Mouse (Mus musculus): ENCODE measurements around the gene Rint1. TPM values are rescaled to one million over a fixed set of nuclear protein-coding genes. Genes with fewer than 3 reads are reported as not detected.
"Not testable (repeated sequence)": the region's sequence is repeated elsewhere in the genome, so short reads cannot be mapped to it uniquely, and the experiment has no call there.

Rint1 gene
- polyA plus RNA-seq, 1 experiment = 33.2 TPM

- Histone ChIP-seq H3K9me3 (replicated peaks; ENCODE audit: control insufficient read depth, insufficient read depth, low read length, poor library complexity, severe bottlenecking) (peaks cover 46% of the 10 kb centered on the region), H3K4me3 (ENCODE audit: low read depth, low read length) (peak overlapping the region; percentile 97), H3K27me3 (ENCODE audit: control insufficient read depth, insufficient read depth, low read length, poor library complexity, severe bottlenecking) (no peaks in the 10 kb centered on the region), H3K4me1 (ENCODE audit: control insufficient read depth, insufficient read depth, low read length) (no peaks in the 10 kb centered on the region), H3K27ac (ENCODE audit: insufficient read depth, low read length) (peak overlapping the region; percentile 22; the same call in 1 of the 2 replicates), H3K36me3 (ENCODE audit: control insufficient read depth, insufficient read depth, low read length, poor library complexity, severe bottlenecking) (peaks cover 43% of the 10 kb centered on the region), H3K9ac (ENCODE audit: low read depth, poor library complexity, severe bottlenecking) (peak overlapping the region; percentile 83)
- TF ChIP-seq POLR2A (IDR thresholded peaks at IDR 0.05; ENCODE audit: insufficient read depth, low read length) (no peak), CTCF (IDR thresholded peaks at IDR 0.05; ENCODE audit: low read depth, low read length) (peak; percentile 55), EP300 (IDR thresholded peaks at IDR 0.05; ENCODE audit: insufficient read depth, low read depth, low read length) (0 out of 2 replicates have a peak, but pooled peaks have one; percentile 4)
Observed at GRCm38 (mm10) chr5:23850345-23851159, 63.0 kb downstream of the Rint1 start.

- H3K27ac ChIP-seq (ENCODE audit: insufficient read depth, low read length) = peak overlapping the region; percentile 16; the same call in 1 of the 2 replicates
Observed at GRCm38 (mm10) chr5:23851160-23851555, 63.6 kb downstream of the Rint1 start.

GRCm38 (mm10) chr5:23852916-23853315 lies 65.4 kb downstream of the Rint1 start:
- not testable (repeated sequence) for H3K4me1 ChIP-seq (ENCODE audit: control insufficient read depth, insufficient read depth, low read length); H3K27me3 ChIP-seq (ENCODE audit: control insufficient read depth, insufficient read depth, low read length, poor library complexity, severe bottlenecking); H3K9ac ChIP-seq (ENCODE audit: low read depth, poor library complexity, severe bottlenecking); H3K4me3 ChIP-seq (ENCODE audit: low read depth, low read length); H3K27ac ChIP-seq (ENCODE audit: insufficient read depth, low read length)
- H3K36me3 ChIP-seq (ENCODE audit: control insufficient read depth, insufficient read depth, low read length, poor library complexity, severe bottlenecking) = peaks cover 55% of the 10 kb centered on the region
- H3K9me3 ChIP-seq (replicated peaks; ENCODE audit: control insufficient read depth, insufficient read depth, low read length, poor library complexity, severe bottlenecking) = peaks cover 68% of the 10 kb centered on the region

More at GRCm38 (mm10) chr5:23851160-23851555, 63.6 kb downstream of the Rint1 start:
- H3K4me3 ChIP-seq (ENCODE audit: low read depth, low read length) = peak overlapping the region; percentile 97
- H3K36me3 ChIP-seq (ENCODE audit: control insufficient read depth, insufficient read depth, low read length, poor library complexity, severe bottlenecking) = peaks cover 49% of the 10 kb centered on the region
- H3K9me3 ChIP-seq (replicated peaks; ENCODE audit: control insufficient read depth, insufficient read depth, low read length, poor library complexity, severe bottlenecking) = peaks cover 52% of the 10 kb centered on the region
- H3K27me3 ChIP-seq (ENCODE audit: control insufficient read depth, insufficient read depth, low read length, poor library complexity, severe bottlenecking); H3K4me1 ChIP-seq (ENCODE audit: control insufficient read depth, insufficient read depth, low read length): not testable (repeated sequence)
- peak overlapping the region; percentile 83 for H3K9ac ChIP-seq (ENCODE audit: low read depth, poor library complexity, severe bottlenecking)

GRCm38 (mm10) chr5:23855484-23855883 lies 68.0 kb downstream of the Rint1 start:
- H3K36me3 ChIP-seq (ENCODE audit: control insufficient read depth, insufficient read depth, low read length, poor library complexity, severe bottlenecking) = peaks cover 55% of the 10 kb centered on the region
- H3K27me3 ChIP-seq (ENCODE audit: control insufficient read depth, insufficient read depth, low read length, poor library complexity, severe bottlenecking) = no peaks in the 10 kb centered on the region
- no peak overlapping the region for H3K4me3 ChIP-seq (ENCODE audit: low read depth, low read length)
- TF ChIP-seq CTCF (IDR thresholded peaks at IDR 0.05; ENCODE audit: low read depth, low read length) (no peak), POLR2A (IDR thresholded peaks at IDR 0.05; ENCODE audit: insufficient read depth, low read length) (no peak), EP300 (IDR thresholded peaks at IDR 0.05; ENCODE audit: insufficient read depth, low read depth, low read length) (no peak)
- peaks cover 69% of the 10 kb centered on the region for H3K9me3 ChIP-seq (replicated peaks; ENCODE audit: control insufficient read depth, insufficient read depth, low read length, poor library complexity, severe bottlenecking)
- no peaks in the 10 kb centered on the region for H3K4me1 ChIP-seq (ENCODE audit: control insufficient read depth, insufficient read depth, low read length)
- H3K9ac ChIP-seq (ENCODE audit: low read depth, poor library complexity, severe bottlenecking) = no peak overlapping the region
- H3K27ac ChIP-seq (ENCODE audit: insufficient read depth, low read length) = no peak overlapping the region

GRCm38 (mm10) chr5:23856164-23856563 lies 68.7 kb downstream of the Rint1 start:
- TF ChIP-seq POLR2A (IDR thresholded peaks at IDR 0.05; ENCODE audit: insufficient read depth, low read length) (no peak), EP300 (IDR thresholded peaks at IDR 0.05; ENCODE audit: insufficient read depth, low read depth, low read length) (no peak), CTCF (IDR thresholded peaks at IDR 0.05; ENCODE audit: low read depth, low read length) (no peak)
- Histone ChIP-seq H3K36me3 (ENCODE audit: control insufficient read depth, insufficient read depth, low read length, poor library complexity, severe bottlenecking) (peaks cover 55% of the 10 kb centered on the region), H3K9me3 (replicated peaks; ENCODE audit: control insufficient read depth, insufficient read depth, low read length, poor library complexity, severe bottlenecking) (peaks cover 67% of the 10 kb centered on the region), H3K9ac (ENCODE audit: low read depth, poor library complexity, severe bottlenecking) (no peak overlapping the region), H3K27me3 (ENCODE audit: control insufficient read depth, insufficient read depth, low read length, poor library complexity, severe bottlenecking) (no peaks in the 10 kb centered on the region), H3K4me3 (ENCODE audit: low read depth, low read length) (no peak overlapping the region), H3K27ac (ENCODE audit: insufficient read depth, low read length) (no peak overlapping the region), H3K4me1 (ENCODE audit: control insufficient read depth, insufficient read depth, low read length) (no peaks in the 10 kb centered on the region)

GRCm38 (mm10) chr5:23857189-23857588 lies 69.7 kb downstream of the Rint1 start:
- peaks cover 57% of the 10 kb centered on the region for H3K9me3 ChIP-seq (replicated peaks; ENCODE audit: control insufficient read depth, insufficient read depth, low read length, poor library complexity, severe bottlenecking)
- no peak overlapping the region for H3K27ac ChIP-seq (ENCODE audit: insufficient read depth, low read length)
- H3K36me3 ChIP-seq (ENCODE audit: control insufficient read depth, insufficient read depth, low read length, poor library complexity, severe bottlenecking) = peaks cover 46% of the 10 kb centered on the region
- no peak overlapping the region for H3K4me3 ChIP-seq (ENCODE audit: low read depth, low read length)
- no peak overlapping the region for H3K9ac ChIP-seq (ENCODE audit: low read depth, poor library complexity, severe bottlenecking)
- no peaks in the 10 kb centered on the region for H3K4me1 ChIP-seq (ENCODE audit: control insufficient read depth, insufficient read depth, low read length)
- TF ChIP-seq EP300 (IDR thresholded peaks at IDR 0.05; ENCODE audit: insufficient read depth, low read depth, low read length) (no peak), CTCF (IDR thresholded peaks at IDR 0.05; ENCODE audit: low read depth, low read length) (no peak), POLR2A (IDR thresholded peaks at IDR 0.05; ENCODE audit: insufficient read depth, low read length) (no peak)
- no peaks in the 10 kb centered on the region for H3K27me3 ChIP-seq (ENCODE audit: control insufficient read depth, insufficient read depth, low read length, poor library complexity, severe bottlenecking)
